Mouse (Mus musculus): ENCODE data around the gene Vmn1r12.
"Not testable (repeated sequence)": the region's sequence is repeated elsewhere in the genome, so short reads cannot be mapped to it uniquely, and the experiment has no call there.

The Vmn1r12 gene

DNA sequence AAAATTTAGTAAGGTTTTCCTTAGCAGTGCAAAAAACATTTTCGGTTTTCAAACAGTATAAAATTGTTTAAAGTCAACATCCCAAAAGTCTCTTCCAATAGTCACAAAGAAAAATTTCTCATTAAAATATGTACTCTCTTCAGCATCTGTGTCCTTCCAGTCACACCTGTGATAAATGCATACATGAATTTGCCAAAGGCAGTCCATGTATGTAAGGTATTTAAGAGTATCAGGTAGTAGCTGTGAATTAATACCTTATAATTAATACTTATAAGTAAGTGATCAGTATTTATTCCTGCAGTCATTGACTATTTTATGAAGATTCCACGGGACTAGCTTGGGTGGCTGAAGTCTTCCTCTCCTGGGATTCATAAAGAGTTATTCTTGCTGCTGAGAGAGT lies at the start of gene Vmn1r12:
Gene Vmn1r12 (plus strand): TSS at position 301 of the 400 bp plus-strand sequence.
- DNase-seq (ENCODE audit: low read depth, low spot score), result no peak

DNA sequence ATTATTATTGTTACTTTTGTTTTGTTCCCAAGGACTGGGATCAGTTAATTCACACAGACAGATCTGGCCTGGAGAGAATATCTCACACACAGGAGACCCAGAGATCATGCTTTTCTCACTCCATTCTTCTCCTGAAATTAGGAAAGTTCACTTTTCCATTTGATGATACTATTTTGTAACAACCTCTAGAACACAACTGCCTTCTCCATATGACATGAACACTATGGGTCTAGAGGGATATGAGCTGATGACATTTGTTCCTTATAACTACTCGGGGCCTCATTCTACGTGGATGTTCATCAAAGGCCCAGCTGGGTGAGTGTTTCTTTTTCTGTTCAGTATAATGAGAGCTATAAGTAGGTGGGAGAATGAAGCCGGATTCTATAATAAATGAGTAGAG lies 47.6 kb upstream of the Vmn1r12 start, which contains the start of gene Vmn1r10:
Gene Vmn1r10 (plus strand): TSS at position 301 of the 400 bp plus-strand sequence.
- no peak for DNase-seq (ENCODE audit: low read depth, low spot score)

DNA sequence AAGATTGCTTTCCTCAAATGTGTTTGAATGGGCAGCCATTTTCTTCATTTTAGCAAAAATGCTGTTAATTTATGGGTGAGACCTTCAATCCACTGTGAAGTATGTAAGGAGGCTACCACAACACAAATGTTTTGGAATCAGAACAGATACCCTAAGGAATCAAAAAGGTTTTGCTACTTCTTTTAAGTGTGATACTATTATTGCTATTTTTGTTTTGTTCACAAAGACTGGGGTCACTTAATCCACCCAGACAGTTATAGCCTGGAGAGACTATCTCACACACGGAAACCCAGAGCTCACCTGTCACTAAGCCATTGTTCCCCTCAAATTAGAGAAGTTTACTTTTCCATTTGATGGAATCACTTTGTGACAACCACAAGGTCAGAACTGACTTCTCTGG lies 23.6 kb upstream of the Vmn1r12 start, which contains the start of gene Vmn1r11:
Gene Vmn1r11 (plus strand): TSS at position 301 of the 400 bp plus-strand sequence.
- no peak for DNase-seq (ENCODE audit: low read depth, low spot score)

DNA sequence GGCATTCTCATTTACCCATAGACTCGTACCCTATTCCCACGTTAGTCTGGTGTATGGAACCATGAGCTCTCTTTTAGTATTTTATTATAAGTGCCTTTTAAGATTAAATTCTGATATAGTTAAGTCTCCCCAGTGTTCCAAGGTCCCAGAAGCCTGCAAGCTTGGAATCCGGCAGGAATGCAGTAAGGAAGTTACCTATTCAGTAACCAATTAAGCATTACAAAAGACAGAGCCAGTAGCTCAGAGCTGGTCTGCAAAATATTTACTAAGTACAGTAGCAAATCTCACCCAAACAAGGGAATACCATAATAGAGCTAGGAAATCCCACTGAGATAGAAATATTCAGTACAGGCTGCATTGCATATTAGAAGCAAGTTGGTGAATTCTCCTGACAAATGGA lies 33.3 kb downstream of the Vmn1r12 start:
- not testable (repeated sequence) for DNase-seq (ENCODE audit: low read depth, low spot score)

DNA sequence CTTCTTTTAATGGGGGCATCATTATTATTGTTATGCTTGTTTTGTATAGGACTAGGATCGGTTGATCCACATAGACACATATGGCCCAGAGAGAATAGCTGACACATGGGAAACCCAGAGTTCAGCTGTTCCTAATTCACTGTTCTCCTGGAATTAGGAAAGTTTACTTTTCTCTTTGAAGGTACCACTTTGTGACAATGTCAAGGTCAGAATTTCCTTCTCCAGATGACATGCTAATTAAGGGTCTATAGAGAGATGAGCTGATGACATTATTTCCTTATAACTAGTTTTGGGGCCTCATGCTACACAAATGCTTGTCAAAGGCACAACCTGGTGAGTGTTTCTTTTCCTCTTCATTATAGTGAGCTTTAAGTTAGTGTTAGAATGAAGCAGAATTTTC lies 46.3 kb downstream of the Vmn1r12 start, which contains the start of gene Vmn1r13:
Gene Vmn1r13 (plus strand): TSS at position 301 of the 400 bp plus-strand sequence.
- not testable (repeated sequence) for DNase-seq (ENCODE audit: low read depth, low spot score)

Measured in forelimb bud, embryonic 11.5 days (tissue).